Mouse (Mus musculus): ENCODE measurements at regions not wholly inside any gene's neighbourhood (a gene's known extent, or its start where the extent isn't known, plus 50 kb on each side); places are given as distances from the start of the nearest gene placed in this dataset.

GRCm38 (mm10) chr8:9025872-9026271 is 335.6 kb upstream of the Arglu1 start:
- ATAC-seq = no peak
- WGBS = 94% methylated on average over 3 of the region's 3 CpGs

GRCm38 (mm10) chr8:9025378-9025777 is 335.1 kb upstream of the Arglu1 start:
- ATAC-seq (no peak), DNase-seq (ENCODE audit: low spot score) (no peak)
- Histone ChIP-seq H3K4me2 (ENCODE audit: low read length) (no peak overlapping the region), H3K9me3 (replicated peaks; ENCODE audit: control insufficient read depth, low read length) (no peaks in the 10 kb centered on the region), H3K27me3 (replicated peaks; ENCODE audit: control insufficient read depth, insufficient read depth, low read length) (no peaks in the 10 kb centered on the region), H3K36me3 (ENCODE audit: control insufficient read depth, insufficient read depth, low read length) (no peaks in the 10 kb centered on the region), H3K4me3 (ENCODE audit: low read depth, low read length) (no peak overlapping the region), H3K9ac (ENCODE audit: low read length) (no peak overlapping the region), H3K27ac (ENCODE audit: low read depth, low read length) (no peak overlapping the region), H3K4me1 (ENCODE audit: control insufficient read depth, insufficient read depth, low read length) (no peaks in the 10 kb centered on the region)
- WGBS = 85% methylated on average over 3 of the region's 3 CpGs

More at GRCm38 (mm10) chr8:9025872-9026271, 335.6 kb upstream of the Arglu1 start:
- Histone ChIP-seq H3K4me3 (ENCODE audit: low read depth, low read length) (no peak overlapping the region), H3K9me3 (replicated peaks; ENCODE audit: control insufficient read depth, low read length) (no peaks in the 10 kb centered on the region), H3K9ac (ENCODE audit: low read length) (no peak overlapping the region), H3K27ac (ENCODE audit: low read depth, low read length) (no peak overlapping the region), H3K27me3 (replicated peaks; ENCODE audit: control insufficient read depth, insufficient read depth, low read length) (no peaks in the 10 kb centered on the region), H3K36me3 (ENCODE audit: control insufficient read depth, insufficient read depth, low read length) (no peaks in the 10 kb centered on the region), H3K4me1 (ENCODE audit: control insufficient read depth, insufficient read depth, low read length) (no peaks in the 10 kb centered on the region), H3K4me2 (ENCODE audit: low read length) (no peak overlapping the region)
- DNase-seq (ENCODE audit: low spot score) = no peak

- Histone ChIP-seq H3K9ac (ENCODE audit: low read length) (no peak overlapping the region), H3K4me1 (ENCODE audit: control insufficient read depth, insufficient read depth, low read length) (no peaks in the 10 kb centered on the region), H3K36me3 (ENCODE audit: control insufficient read depth, insufficient read depth, low read length) (no peaks in the 10 kb centered on the region), H3K4me3 (ENCODE audit: low read depth, low read length) (no peak overlapping the region), H3K27me3 (replicated peaks; ENCODE audit: control insufficient read depth, insufficient read depth, low read length) (no peaks in the 10 kb centered on the region), H3K4me2 (ENCODE audit: low read length) (no peak overlapping the region), H3K9me3 (replicated peaks; ENCODE audit: control insufficient read depth, low read length) (no peaks in the 10 kb centered on the region), H3K27ac (ENCODE audit: low read depth, low read length) (no peak overlapping the region)
- 96% methylated on average over 2 of the region's 2 CpGs for WGBS
- ATAC-seq = no peak
- no peak for DNase-seq (ENCODE audit: low spot score)
Measured at GRCm38 (mm10) chr8:9020744-9021143, 330.4 kb upstream of the Arglu1 start.

GRCm38 (mm10) chr8:9020180-9020579 is 329.9 kb upstream of the Arglu1 start:
- WGBS = 82% methylated on average over 3 of the region's 3 CpGs
- Histone ChIP-seq H3K27me3 (replicated peaks; ENCODE audit: control insufficient read depth, insufficient read depth, low read length) (no peaks in the 10 kb centered on the region), H3K9ac (ENCODE audit: low read length) (no peak overlapping the region), H3K4me1 (ENCODE audit: control insufficient read depth, insufficient read depth, low read length) (no peaks in the 10 kb centered on the region), H3K4me3 (ENCODE audit: low read depth, low read length) (no peak overlapping the region), H3K9me3 (replicated peaks; ENCODE audit: control insufficient read depth, low read length) (no peaks in the 10 kb centered on the region), H3K4me2 (ENCODE audit: low read length) (no peak overlapping the region), H3K36me3 (ENCODE audit: control insufficient read depth, insufficient read depth, low read length) (no peaks in the 10 kb centered on the region), H3K27ac (ENCODE audit: low read depth, low read length) (no peak overlapping the region)
- DNase-seq (ENCODE audit: low spot score) = no peak
- no peak for ATAC-seq

- DNase-seq (ENCODE audit: low spot score) (peak; percentile 42), ATAC-seq (no peak)
- Histone ChIP-seq H3K9me3 (replicated peaks; ENCODE audit: control insufficient read depth, low read length) (no peaks in the 10 kb centered on the region), H3K27me3 (replicated peaks; ENCODE audit: control insufficient read depth, insufficient read depth, low read length) (no peaks in the 10 kb centered on the region), H3K4me3 (ENCODE audit: low read depth, low read length) (no peak overlapping the region), H3K4me1 (ENCODE audit: control insufficient read depth, insufficient read depth, low read length) (no peaks in the 10 kb centered on the region), H3K36me3 (ENCODE audit: control insufficient read depth, insufficient read depth, low read length) (no peaks in the 10 kb centered on the region), H3K9ac (ENCODE audit: low read length) (no peak overlapping the region), H3K27ac (ENCODE audit: low read depth, low read length) (no peak overlapping the region), H3K4me2 (ENCODE audit: low read length) (no peak overlapping the region)
- 34% methylated on average over 3 of the region's 3 CpGs for WGBS
Measured at GRCm38 (mm10) chr8:9011785-9012510, 321.6 kb upstream of the Arglu1 start.

- Histone ChIP-seq H3K27me3 (replicated peaks; ENCODE audit: control insufficient read depth, insufficient read depth, low read length) (no peaks in the 10 kb centered on the region), H3K4me3 (ENCODE audit: low read depth, low read length) (no peak overlapping the region), H3K9me3 (replicated peaks; ENCODE audit: control insufficient read depth, low read length) (no peaks in the 10 kb centered on the region), H3K36me3 (ENCODE audit: control insufficient read depth, insufficient read depth, low read length) (no peaks in the 10 kb centered on the region), H3K27ac (ENCODE audit: low read depth, low read length) (no peak overlapping the region), H3K9ac (ENCODE audit: low read length) (no peak overlapping the region), H3K4me2 (ENCODE audit: low read length) (no peak overlapping the region), H3K4me1 (ENCODE audit: control insufficient read depth, insufficient read depth, low read length) (no peaks in the 10 kb centered on the region)
- WGBS = 88% methylated on average over 11 of the region's 11 CpGs
- ATAC-seq (no peak), DNase-seq (ENCODE audit: low spot score) (no peak)
Measured at GRCm38 (mm10) chr8:9008006-9008780, 317.9 kb upstream of the Arglu1 start.

- no peaks in the 10 kb centered on the region for H3K9me3 ChIP-seq (replicated peaks; ENCODE audit: control insufficient read depth, low read length)
- H3K9ac ChIP-seq (ENCODE audit: low read length) = no peak overlapping the region
- WGBS = 83% methylated on average over 5 of the region's 5 CpGs
- DNase-seq (ENCODE audit: low spot score) = no peak
- no peak for ATAC-seq
- H3K4me3 ChIP-seq (ENCODE audit: low read depth, low read length) = no peak overlapping the region
- no peak overlapping the region for H3K4me2 ChIP-seq (ENCODE audit: low read length)
- H3K4me1 ChIP-seq (ENCODE audit: control insufficient read depth, insufficient read depth, low read length) = peaks cover 2% of the 10 kb centered on the region; the same call in 1 of the 2 replicates
- no peaks in the 10 kb centered on the region for H3K36me3 ChIP-seq (ENCODE audit: control insufficient read depth, insufficient read depth, low read length)
- H3K27ac ChIP-seq (ENCODE audit: low read depth, low read length) = no peak overlapping the region
- H3K27me3 ChIP-seq (replicated peaks; ENCODE audit: control insufficient read depth, insufficient read depth, low read length) = no peaks in the 10 kb centered on the region
Measured at GRCm38 (mm10) chr8:8999914-9000313, 309.6 kb upstream of the Arglu1 start.

GRCm38 (mm10) chr8:8997621-8998020 is 307.3 kb upstream of the Arglu1 start:
- ATAC-seq = no peak
- Histone ChIP-seq H3K9ac (ENCODE audit: low read length) (no peak overlapping the region), H3K36me3 (ENCODE audit: control insufficient read depth, insufficient read depth, low read length) (no peaks in the 10 kb centered on the region), H3K4me3 (ENCODE audit: low read depth, low read length) (no peak overlapping the region), H3K27me3 (replicated peaks; ENCODE audit: control insufficient read depth, insufficient read depth, low read length) (no peaks in the 10 kb centered on the region), H3K9me3 (replicated peaks; ENCODE audit: control insufficient read depth, low read length) (no peaks in the 10 kb centered on the region), H3K27ac (ENCODE audit: low read depth, low read length) (no peak overlapping the region), H3K4me1 (ENCODE audit: control insufficient read depth, insufficient read depth, low read length) (peaks cover 11% of the 10 kb centered on the region; the same call in 1 of the 2 replicates), H3K4me2 (ENCODE audit: low read length) (no peak overlapping the region)
- WGBS = 84% methylated on average over 7 of the region's 7 CpGs
- no peak for DNase-seq (ENCODE audit: low spot score)

All from forebrain, embryonic 14.5 days (tissue).